Mouse (Mus musculus): ENCODE data around the gene Rasgrp4.
"Not testable (repeated sequence)": the region's sequence is repeated elsewhere in the genome, so short reads cannot be mapped to it uniquely, and the experiment has no call there.

- not testable (repeated sequence) for TF ChIP-seq CHD2 (IDR thresholded peaks at IDR 0.05; ENCODE audit: low read depth, low read length); ZC3H11A (IDR thresholded peaks at IDR 0.05; ENCODE audit: borderline replicate concordance, low read depth, low read length); HCFC1 (IDR thresholded peaks at IDR 0.05; ENCODE audit: borderline replicate concordance, insufficient read depth, low read length); MAFK (IDR thresholded peaks at IDR 0.05; ENCODE audit: insufficient read depth, low read depth, low read length); ZNF384 (IDR thresholded peaks at IDR 0.05; ENCODE audit: low read depth, low read length)
Observed at GRCm38 (mm10) chr7:29194230-29194629, 59.6 kb downstream of the Rasgrp4 start.
